Mouse (Mus musculus): ENCODE data around the gene Scn7a.

DNA sequence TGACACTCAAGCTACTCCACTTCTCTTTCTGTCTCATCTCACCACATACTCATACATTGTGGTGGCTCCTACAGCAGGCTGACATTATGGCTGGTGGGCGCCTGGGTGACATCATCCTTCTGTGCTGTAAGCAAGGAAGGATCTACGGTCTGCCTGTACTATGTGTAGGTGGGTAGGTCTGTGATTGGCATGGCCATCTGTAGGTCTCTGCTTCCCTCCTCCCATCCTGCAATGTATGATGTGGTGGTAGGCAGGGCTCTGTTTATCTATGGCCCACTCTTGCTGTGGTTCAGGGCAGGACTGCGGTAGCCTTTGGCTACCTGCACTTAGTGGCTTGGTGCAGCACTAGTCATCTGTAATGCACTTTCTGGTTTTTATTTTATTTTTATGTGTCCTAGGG is 128.3 kb downstream of the Scn7a start:
- TF ChIP-seq POLR2A (IDR thresholded peaks at IDR 0.05; ENCODE audit: extremely low read depth, insufficient read depth, low read length) = no peak
- no peak for TF ChIP-seq CTCF (IDR thresholded peaks at IDR 0.05; ENCODE audit: low read depth, low read length)
